Mouse (Mus musculus) left cerebral cortex, adult 2 months (tissue): ENCODE measurements at regions not wholly inside any gene's neighbourhood (a gene's known extent, or its start where the extent isn't known, plus 50 kb on each side); places are given as distances from the start of the nearest gene placed in this dataset.

Source experiments
- DNase-seq, 2 experiments: peaks; one replicate each; pipeline ENCODE4 v3.0.0; 2021 to 2022; ENCODE audit warnings: low spot score in 2 of 2, mixed read lengths in 1 of 2; ENCODE audit errors: extremely low spot score in 1 of 2
- H3K27ac ChIP-seq: fragments of 200-600 bp; 2 replicates; pipeline ENCODE4 v1.8.1; 2022
- H3K4me3 ChIP-seq: fragments of 200-600 bp; 2 replicates; pipeline ENCODE4 v1.8.1; 2022
- CTCF ChIP-seq: fragments of 200-600 bp; IDR thresholded peaks from 2 replicates; pipeline ENCODE4 v1.8.1; 2022; ENCODE audit warnings: antibody characterized with exemption, mild to moderate bottlenecking, moderate library complexity
- intact Hi-C: fragments of 180-260 bp; cut with DNase I; formaldehyde crosslinking; loops from one replicate; pipeline ENCODE4 v1.15.1; 2025

GRCm38 (mm10) chr8:99591308-99592004 is 175.2 kb upstream of the Cdh8 start:
- Histone ChIP-seq H3K27ac (no peak overlapping the region), H3K4me3 (no peak overlapping the region)
- intact Hi-C loops = no loop called here
- TF ChIP-seq CTCF = no peak
- no peak for DNase-seq

DNA sequence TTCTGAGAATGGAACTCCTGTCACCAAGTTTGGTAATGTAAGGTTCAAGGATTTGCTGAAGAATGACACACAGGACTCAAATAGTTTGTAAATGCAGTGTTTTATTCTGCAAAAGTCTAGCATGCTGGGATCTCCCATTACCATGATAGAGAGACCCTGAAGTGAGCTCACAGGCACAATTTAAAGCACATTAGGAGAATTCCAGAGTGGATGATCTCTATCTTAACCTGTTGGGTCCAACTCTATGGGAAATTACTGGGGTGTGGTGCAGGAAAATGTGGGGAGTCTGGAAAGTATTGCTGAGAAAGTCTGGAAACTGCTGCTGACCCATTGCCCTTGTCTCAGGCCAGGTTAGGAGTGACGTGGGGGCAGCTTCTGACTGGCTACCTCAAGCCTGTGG is 127.8 kb upstream of the Cdh8 start:
- H3K27ac ChIP-seq = no peak overlapping the region
- DNase-seq = no peak
- no peak overlapping the region for H3K4me3 ChIP-seq
- no peak for TF ChIP-seq CTCF
- intact Hi-C loops = no loop called here

DNA sequence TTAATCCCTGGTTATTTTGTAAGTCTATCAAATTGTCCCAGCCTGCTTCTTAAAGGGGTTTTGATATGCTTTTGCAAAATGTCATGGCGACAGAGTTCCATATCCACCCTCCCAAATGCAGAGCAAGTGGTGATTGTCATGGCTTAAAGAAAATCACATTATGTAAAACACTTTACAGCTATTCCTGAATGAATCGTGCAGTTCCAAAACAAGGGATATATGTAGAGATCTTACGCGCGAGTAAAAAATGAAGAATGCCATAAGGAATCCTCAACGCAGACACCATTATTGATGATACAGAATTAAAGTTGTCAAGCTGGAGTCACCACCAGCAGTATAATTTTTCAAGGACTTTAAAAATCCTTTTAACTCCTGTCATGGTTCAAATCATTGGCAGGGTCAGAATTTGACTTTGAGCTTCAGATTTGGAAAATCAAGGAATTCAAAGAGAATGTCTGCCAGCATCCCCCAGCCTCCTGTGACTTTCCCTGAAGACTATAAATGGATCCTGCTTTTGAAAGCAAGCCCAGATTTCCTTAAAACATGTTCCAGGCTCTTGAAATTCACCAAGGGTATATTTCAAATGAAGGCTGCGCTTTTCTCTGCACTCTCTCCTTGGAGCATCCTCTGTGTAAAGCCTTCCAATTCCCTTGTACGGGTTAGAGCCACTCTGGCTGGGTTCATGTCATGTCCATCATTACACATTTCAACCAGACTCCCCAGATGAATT is 116.6 kb upstream of the Cdh8 start:
- DNase-seq = peak in 1 of 2 experiments; percentile 13
- TF ChIP-seq CTCF = no peak
- Histone ChIP-seq H3K4me3 (no peak overlapping the region), H3K27ac (peak overlapping the region; percentile 66)
- intact Hi-C loops = no loop called here

DNA sequence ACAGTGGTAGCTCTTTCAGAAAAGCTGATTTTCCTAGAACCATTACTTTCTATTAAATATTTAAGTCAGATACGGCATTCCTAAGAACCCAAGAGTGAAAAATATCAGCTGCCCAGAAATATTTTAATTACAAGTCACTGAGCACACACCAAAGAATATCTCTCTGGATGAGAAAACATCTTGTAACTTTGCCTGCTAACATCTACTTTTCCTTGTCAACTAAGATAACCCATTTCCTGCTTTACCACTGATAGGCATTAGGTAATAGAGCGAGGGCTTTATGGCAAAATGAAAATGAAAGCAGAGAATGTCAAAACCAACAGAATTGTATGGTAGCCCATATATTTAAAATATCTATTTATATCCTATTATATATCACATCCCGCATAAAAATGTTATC is 85.8 kb upstream of the Cdh8 start:
- no peak overlapping the region for H3K4me3 ChIP-seq
- DNase-seq = no peak
- intact Hi-C loops = no loop called here
- no peak for TF ChIP-seq CTCF
- H3K27ac ChIP-seq = no peak overlapping the region
